Mouse (Mus musculus) kidney, adult 2 months (tissue): Measurements from ENCODE around the gene Naa35. TPM values are rescaled to one million over a fixed set of nuclear protein-coding genes. Genes with fewer than 3 reads are reported as not detected.

Experiments
- DNase-seq: peaks from one replicate; pipeline ENCODE4 v3.0.0; 2021
- H3K27ac ChIP-seq: fragments of 200-500 bp; 2 replicates; pipeline ENCODE4 v1.5.1; 2012; ENCODE audit warnings: low read depth, low read length, control low read depth, inconsistent platforms; ENCODE audit not compliant: insufficient read depth
- H3K27me3 ChIP-seq: fragments of 200-500 bp; replicated peaks from 2 replicates; pipeline ENCODE4 v1.6.1; 2012; ENCODE audit warnings: mild to moderate bottlenecking, moderate library complexity, low read length, inconsistent platforms; ENCODE audit not compliant: control insufficient read depth, insufficient read depth
- H3K36me3 ChIP-seq: fragments of 200-500 bp; 2 replicates; pipeline ENCODE4 v1.6.1; 2012; ENCODE audit warnings: mild to moderate bottlenecking, moderate library complexity, low read length, inconsistent platforms; ENCODE audit not compliant: control insufficient read depth, insufficient read depth
- H3K4me1 ChIP-seq: fragments of 200-500 bp; 2 replicates; pipeline ENCODE4 v1.6.1; 2011; ENCODE audit warnings: low read length; ENCODE audit not compliant: control insufficient read depth, insufficient read depth
- H3K4me3 ChIP-seq: fragments of 200-500 bp; 2 replicates; pipeline ENCODE4 v1.5.1; 2011; ENCODE audit warnings: mild to moderate bottlenecking, low read depth, low read length, control low read depth; ENCODE audit not compliant: insufficient read depth
- CTCF ChIP-seq: fragments of 200-500 bp; conservative IDR thresholded peaks from 2 replicates; pipeline ENCODE4 v1.5.1; 2011; ENCODE audit warnings: low read depth, mild to moderate bottlenecking, control low read depth, low read length, moderate library complexity, mixed read lengths; ENCODE audit not compliant: insufficient read depth, insufficient read length
- POLR2A ChIP-seq: fragments of 200-500 bp; IDR thresholded peaks from one replicate; pipeline ENCODE4 v1.6.1; 2011; ENCODE audit warnings: low read depth, low read length, control low read depth
- WGBS: fragments of 180-500 bp; shearing (Covaris S2); methylation state at CpG from one replicate; pipeline ENCODE4 v1.1.7; 2018; 5-methylcytosine and 5-hydroxymethylcytosine counted together
- polyA plus RNA-seq: library from polyadenylated mRNA; depleted of rRNA; stranded (reverse); fragments of >200 nt; gene quantifications from 2 replicates; pipeline ENCODE4 v1.2.3, GENCODE M21; 2012

Naa35 gene
- polyA plus RNA-seq, 1 experiment: 24.0 TPM

DNA sequence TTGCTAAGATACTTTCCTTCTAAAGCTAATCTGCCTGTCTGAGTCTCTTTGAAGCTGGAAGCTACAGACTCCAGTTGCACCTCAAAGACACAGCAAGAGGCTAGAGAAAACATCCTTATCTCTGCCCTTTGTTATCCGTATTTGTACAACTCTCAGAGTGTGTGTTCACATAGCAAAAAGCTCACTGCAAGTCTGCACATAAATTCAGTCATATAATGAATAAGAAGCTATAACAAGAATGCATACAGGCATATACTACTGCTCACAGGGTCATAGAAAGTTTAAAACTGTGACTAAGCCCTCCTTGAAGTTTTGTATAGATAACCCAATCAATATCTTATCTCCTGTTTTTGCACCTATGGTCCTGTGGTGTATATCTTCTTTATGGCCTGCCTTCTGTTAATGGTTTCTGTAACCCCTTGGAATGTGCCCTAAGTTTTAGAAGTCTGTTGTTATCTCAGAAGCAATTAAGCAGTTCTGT lies 35.7 kb upstream of the Naa35 start:
- WGBS: 54% methylated on average over 1 of the region's 1 CpGs
- TF ChIP-seq CTCF (no peak), POLR2A (no peak)
- DNase-seq: no peak
- H3K27me3 ChIP-seq: no peaks in the 10 kb centered on the region
- H3K4me3 ChIP-seq: no peak overlapping the region
- H3K36me3 ChIP-seq: no peaks in the 10 kb centered on the region
- peaks cover 23% of the 10 kb centered on the region for H3K4me1 ChIP-seq
- H3K27ac ChIP-seq: no peak overlapping the region

DNA sequence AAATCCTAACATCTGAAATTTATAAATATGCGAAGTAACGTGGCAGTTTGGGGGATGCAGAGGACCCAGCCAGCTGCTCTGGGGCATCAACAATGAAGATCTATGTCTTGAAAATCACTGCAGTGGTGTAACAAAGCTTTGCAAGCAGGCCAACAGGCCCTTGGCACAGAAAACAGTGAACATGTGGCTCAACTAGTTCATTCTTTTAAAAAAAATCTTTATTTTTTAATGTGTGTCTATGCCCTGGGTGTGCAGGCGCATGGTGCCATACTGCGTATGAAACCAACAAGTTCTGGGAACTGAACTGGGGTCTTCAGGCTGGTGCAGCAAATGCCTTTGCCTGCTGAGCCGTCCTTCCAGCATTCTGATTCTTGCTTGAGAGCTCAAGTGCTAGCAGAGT lies 32.8 kb upstream of the Naa35 start:
- TF ChIP-seq POLR2A (no peak), CTCF (no peak)
- no peaks in the 10 kb centered on the region for H3K36me3 ChIP-seq
- 93% methylated on average over 5 of the region's 5 CpGs for WGBS
- no peak overlapping the region for H3K4me3 ChIP-seq
- H3K4me1 ChIP-seq: peaks cover 20% of the 10 kb centered on the region
- H3K27ac ChIP-seq: no peak overlapping the region
- H3K27me3 ChIP-seq: no peaks in the 10 kb centered on the region
- DNase-seq: no peak

DNA sequence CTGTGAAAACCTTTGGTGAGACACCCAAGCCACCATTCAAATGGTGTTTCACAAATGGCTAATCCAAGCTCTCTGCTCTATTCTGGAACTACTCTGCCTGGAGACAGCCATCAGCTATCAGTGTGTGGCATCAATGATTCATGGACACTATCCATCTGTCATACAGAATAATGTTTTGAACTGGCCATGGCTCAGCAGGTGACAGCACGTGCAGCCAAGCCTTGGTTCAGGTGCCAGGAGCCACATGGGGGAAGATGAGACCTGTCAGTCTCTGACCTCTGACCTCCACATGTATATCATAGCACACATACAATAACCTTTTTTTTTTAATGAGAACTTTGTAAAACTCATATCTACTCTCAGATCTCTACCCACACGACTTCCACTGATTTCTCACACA lies 32.3 kb upstream of the Naa35 start:
- no peaks in the 10 kb centered on the region for H3K36me3 ChIP-seq
- H3K4me3 ChIP-seq: no peak overlapping the region
- TF ChIP-seq CTCF: no peak
- TF ChIP-seq POLR2A: no peak
- H3K27me3 ChIP-seq: no peaks in the 10 kb centered on the region
- no peak for DNase-seq
- WGBS: 78% methylated on average over 2 of the region's 2 CpGs
- peaks cover 16% of the 10 kb centered on the region for H3K4me1 ChIP-seq
- H3K27ac ChIP-seq: no peak overlapping the region

DNA sequence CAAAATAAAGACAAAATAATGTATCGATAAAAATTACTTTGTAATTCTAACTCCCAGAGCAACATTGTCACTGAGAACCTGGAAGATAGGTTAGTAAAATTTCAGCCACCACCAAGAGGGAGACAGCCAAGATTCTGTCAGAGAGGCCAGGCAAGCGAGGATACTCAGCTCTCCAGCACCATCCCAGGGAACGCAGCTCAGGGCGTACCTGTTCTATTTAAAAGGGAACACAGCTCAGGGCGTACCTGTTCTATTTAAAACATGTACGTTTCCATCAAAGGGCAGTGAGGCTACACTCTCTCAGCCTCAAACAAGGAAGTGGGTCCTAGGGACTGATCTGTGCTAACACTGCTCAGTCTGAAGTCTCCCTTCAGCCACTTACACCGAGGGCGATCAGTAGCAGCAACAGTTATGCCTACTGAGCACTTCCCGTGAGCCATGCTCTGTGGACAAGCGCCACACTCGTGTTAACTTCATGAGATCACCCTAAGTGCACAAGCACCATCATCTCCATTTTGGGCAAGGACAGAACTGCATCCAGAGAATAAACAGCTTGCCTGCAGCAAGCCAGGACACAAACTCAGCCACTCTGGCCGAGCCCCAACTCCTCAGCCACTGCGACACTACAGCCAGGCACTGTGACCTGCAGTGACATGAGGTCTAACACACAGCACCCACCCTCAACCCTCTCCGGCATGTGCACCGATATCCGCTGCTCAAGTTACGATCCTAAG lies 30.1 kb upstream of the Naa35 start:
- no peak for DNase-seq
- Histone ChIP-seq H3K27ac (no peak overlapping the region), H3K4me3 (peak overlapping the region; percentile 3; the same call in 1 of the 2 replicates), H3K4me1 (peaks cover 8% of the 10 kb centered on the region), H3K27me3 (no peaks in the 10 kb centered on the region), H3K36me3 (no peaks in the 10 kb centered on the region)
- TF ChIP-seq CTCF: no peak
- TF ChIP-seq POLR2A: no peak
- WGBS: 64% methylated on average over 17 of the region's 17 CpGs

DNA sequence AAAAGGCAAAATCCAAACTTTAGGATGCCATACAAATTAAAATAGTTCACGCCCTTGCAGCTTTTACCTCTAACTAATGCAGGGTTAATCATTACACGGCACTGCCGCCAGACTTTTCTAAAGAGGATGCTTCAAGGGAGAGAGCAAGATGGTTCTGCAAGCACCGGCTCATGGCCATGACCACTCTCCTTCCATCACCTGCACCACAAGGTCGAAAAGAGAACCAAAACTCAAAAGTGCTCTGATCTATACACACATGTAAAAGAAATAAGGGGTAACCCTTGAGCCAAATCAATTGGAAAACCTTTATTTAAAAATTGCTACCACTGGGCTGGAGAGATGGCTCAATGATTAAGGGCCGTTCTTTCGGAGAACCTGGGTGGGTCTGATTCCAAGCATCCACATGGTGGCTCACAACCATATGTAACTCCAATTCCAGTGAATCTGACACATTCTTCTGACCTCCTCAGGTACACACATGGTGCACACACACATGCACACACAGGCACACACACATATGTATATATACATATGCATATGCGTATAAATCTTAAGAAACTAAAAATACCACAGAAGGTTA lies 29.4 kb upstream of the Naa35 start:
- WGBS: 54% methylated on average over 8 of the region's 8 CpGs
- no peak overlapping the region for H3K4me3 ChIP-seq

DNA sequence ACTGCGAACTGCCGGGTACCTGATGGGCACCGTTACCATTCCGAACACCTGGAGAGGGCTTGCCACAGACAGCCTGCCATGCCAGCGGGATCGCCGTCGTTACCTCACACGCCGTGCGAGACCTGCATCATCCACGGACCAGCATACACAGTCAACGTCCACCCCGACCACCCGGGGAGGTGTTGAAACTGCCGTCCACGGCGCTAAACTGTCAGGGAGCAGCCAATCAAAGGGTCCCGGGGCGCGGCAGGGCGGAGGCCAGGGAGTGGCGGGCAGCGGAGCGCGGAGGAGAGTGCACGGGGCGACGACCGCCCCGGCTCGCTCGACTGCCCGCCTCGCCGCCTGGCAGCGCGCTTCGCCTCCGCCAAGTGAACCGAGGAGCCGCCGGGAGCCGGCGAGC lies 28.4 kb upstream of the Naa35 start:
- peak overlapping the region; percentile 12 for H3K27ac ChIP-seq
- H3K36me3 ChIP-seq: no peaks in the 10 kb centered on the region
- under 1% methylated on average over 45 of the region's 45 CpGs for WGBS
- H3K4me3 ChIP-seq: peak overlapping the region; percentile 69
- peak; percentile 58 for DNase-seq
- no peaks in the 10 kb centered on the region for H3K27me3 ChIP-seq
- TF ChIP-seq CTCF: no peak
- TF ChIP-seq POLR2A: no peak
- H3K4me1 ChIP-seq: peaks cover 8% of the 10 kb centered on the region

More for the DNA sequence above, 29.4 kb upstream of the Naa35 start:
- no peak overlapping the region for H3K27ac ChIP-seq
- no peaks in the 10 kb centered on the region for H3K27me3 ChIP-seq
- no peaks in the 10 kb centered on the region for H3K36me3 ChIP-seq
- DNase-seq: peak; percentile 25
- TF ChIP-seq POLR2A (no peak), CTCF (no peak)
- peaks cover 8% of the 10 kb centered on the region for H3K4me1 ChIP-seq

DNA sequence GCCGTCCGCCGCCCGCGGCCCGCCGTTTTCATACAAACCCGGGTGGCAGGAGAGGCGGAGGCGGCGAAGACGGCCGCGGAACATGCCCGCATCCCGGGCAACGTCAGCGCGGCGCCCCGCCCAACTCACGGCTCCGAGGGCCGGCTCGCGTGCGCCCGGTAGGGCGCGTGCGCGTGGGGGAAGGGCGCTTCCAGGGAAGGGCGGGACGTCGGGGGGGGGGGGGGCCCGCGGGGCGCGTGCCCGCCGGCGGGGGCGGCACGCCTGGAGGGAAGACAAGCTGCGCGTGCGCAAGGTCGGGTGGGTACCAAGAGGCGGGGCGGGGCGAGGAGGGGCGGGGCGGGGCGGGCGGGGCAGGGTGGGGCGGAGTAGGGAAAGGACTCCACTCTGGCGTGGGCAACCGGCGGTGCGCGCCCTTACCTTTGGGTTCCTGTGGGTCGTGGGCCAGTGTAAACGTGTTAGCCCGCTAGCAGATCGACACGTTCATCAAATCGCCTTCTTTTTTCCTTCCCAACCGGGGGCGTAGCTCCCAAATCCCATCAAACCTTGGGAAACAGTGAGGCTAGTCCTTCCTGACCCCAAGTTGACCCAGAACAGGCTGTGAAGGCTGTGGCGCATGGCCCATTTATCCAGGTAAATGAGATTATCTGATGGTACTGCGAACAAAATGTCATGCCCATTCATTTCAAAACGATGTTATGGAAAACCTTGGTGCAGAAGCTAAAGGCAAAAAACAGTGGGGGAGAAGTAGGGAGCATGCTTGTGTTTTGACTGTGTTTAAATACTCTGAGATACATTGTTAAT lies 27.7 kb upstream of the Naa35 start:
- Histone ChIP-seq H3K4me1 (peaks cover 8% of the 10 kb centered on the region), H3K27me3 (no peaks in the 10 kb centered on the region), H3K27ac (peak overlapping the region; percentile 12; the same call in 1 of the 2 replicates), H3K4me3 (peak overlapping the region; percentile 69), H3K36me3 (no peaks in the 10 kb centered on the region)
- TF ChIP-seq POLR2A (no peak), CTCF (no peak)
- WGBS: under 1% methylated on average over 50 of the region's 73 CpGs
- peak; percentile 93 for DNase-seq
